Mouse (Mus musculus) G1E (cell line): ENCODE results near the gene Eif2b2. TPM values are rescaled to one million over a fixed set of nuclear protein-coding genes. Genes with fewer than 3 reads are reported as not detected.
A peak's percentile ranks its signal among the peaks of the same experiment; 100 is the strongest.

ENCODE experiments used
- ATAC-seq: 2 replicates; pipeline ENCODE4 v1.8.0; 2016; ENCODE audit warnings: mild to moderate bottlenecking; ENCODE audit not compliant: insufficient number of reproducible peaks, poor library complexity, low FRiP score, severe bottlenecking; ENCODE audit errors: extremely low read depth
- DNase-seq: peaks from one replicate; pipeline ENCODE4 v3.0.0; 2012; ENCODE audit warnings: low spot score
- H3K27me3 ChIP-seq: 2 replicates; pipeline ENCODE4 v1.6.1; 2012; ENCODE audit warnings: mild to moderate bottlenecking, low read length, inconsistent platforms; ENCODE audit not compliant: insufficient read depth
- H3K36me3 ChIP-seq: replicated peaks from 2 replicates; pipeline ENCODE3; 2012; ENCODE audit warnings: mild to moderate bottlenecking, inconsistent platforms
- H3K4me1 ChIP-seq: 2 replicates; pipeline ENCODE4 v1.6.1; 2012; ENCODE audit warnings: low read depth, low read length, inconsistent platforms, mixed read lengths; ENCODE audit not compliant: insufficient read depth
- H3K4me3 ChIP-seq: 2 replicates; pipeline ENCODE4 v1.5.1; 2012; ENCODE audit warnings: low read depth, mild to moderate bottlenecking, inconsistent platforms, low read length, moderate library complexity, mixed read lengths
- H3K9me3 ChIP-seq: replicated peaks from 2 replicates; pipeline ENCODE4 v1.6.1; 2012; ENCODE audit warnings: inconsistent platforms
- CTCF ChIP-seq: IDR thresholded peaks from 2 replicates; pipeline ENCODE4 v1.5.1; 2012; ENCODE audit warnings: low read depth, low read length, inconsistent platforms, mixed read lengths
- GATA1 ChIP-seq: IDR thresholded peaks from 2 replicates; pipeline ENCODE4 v1.6.1; 2012; ENCODE audit warnings: borderline replicate concordance, low read length, inconsistent platforms, mixed read lengths
- GATA2 ChIP-seq: IDR thresholded peaks from 2 replicates; pipeline ENCODE4 v1.6.1; 2012; ENCODE audit warnings: low read depth, low read length, inconsistent platforms, borderline replicate concordance
- POLR2AphosphoS5 ChIP-seq: IDR thresholded peaks from 2 replicates; pipeline ENCODE4 v1.6.1; 2012; ENCODE audit warnings: low read depth, low read length, inconsistent platforms; ENCODE audit not compliant: insufficient replicate concordance
- TAL1 ChIP-seq: conservative IDR thresholded peaks from 2 replicates; pipeline ENCODE4 v1.6.1; 2012; ENCODE audit warnings: low read depth, low read length, inconsistent platforms, mixed read lengths
- polyA plus RNA-seq: library from polyadenylated mRNA; stranded (reverse); fragments of >175 nt; gene quantifications from 2 replicates; pipeline ENCODE4 v1.2.3, GENCODE M21; 2012
- total RNA-seq, 2 experiments: library from RNA; stranded (forward) in 1 of 2; stranded (reverse) in 1 of 2; fragments of 200-1000 nt in 1 of 2; fragments of >200 nt in 1 of 2; fragmentation: Nextera tagmentation in 1 of 2; gene quantifications; 2 replicates each; pipeline ENCODE4 v1.2.3; 2014 to 2017

Gene Eif2b2
- total and polyA plus RNA-seq, 3 experiments, result 28.4 to 320 (median 155) TPM

DNA sequence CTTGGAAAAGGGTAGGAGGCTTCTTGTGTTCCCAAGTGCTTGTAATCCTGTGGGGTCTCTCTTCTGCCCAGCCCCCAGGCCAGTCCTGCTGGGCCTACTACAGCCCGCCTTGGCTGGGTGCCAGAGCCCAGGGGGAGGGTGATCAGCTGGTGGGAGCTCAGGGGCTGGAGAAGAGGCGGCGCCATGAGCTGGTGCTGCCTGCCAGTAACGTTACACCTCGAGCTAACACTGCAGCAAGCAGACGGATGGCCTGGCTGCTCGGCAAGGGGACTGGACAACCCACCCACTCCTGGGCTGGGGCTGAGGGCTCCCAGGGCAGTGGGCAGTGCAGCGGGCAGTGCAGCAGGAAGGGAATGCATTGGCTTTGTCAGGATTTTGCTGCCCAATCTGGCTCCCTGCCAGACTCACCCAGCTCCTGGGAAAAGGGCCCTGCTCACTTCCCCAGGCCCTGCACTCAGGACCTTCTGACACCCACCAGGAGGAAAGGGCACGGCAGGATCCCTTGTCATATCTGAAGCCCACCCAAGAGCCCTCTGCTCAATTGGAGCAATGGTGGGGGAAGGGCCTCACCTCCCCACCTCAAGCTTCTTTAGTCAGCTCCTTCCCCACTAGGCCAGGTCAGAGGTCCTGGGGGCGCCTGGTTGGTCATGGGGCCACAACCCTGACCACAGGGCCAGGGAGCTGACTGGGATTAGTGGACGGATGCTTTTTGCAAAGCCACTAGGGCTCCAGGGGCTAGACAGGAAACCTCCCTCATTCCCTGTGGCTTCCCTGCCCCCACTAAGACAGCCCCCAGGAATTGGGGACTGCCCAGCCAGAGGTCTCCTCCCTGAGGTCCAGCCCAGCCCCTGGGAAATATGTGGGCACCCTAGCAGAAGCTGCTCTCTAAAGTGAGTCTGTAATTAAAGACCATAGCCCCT is 43.1 kb upstream of the Eif2b2 start:
- no peak for DNase-seq
- Histone ChIP-seq H3K4me3 (no peak overlapping the region), H3K36me3 (no peaks in the 10 kb centered on the region), H3K27me3 (peaks cover 91% of the 10 kb centered on the region), H3K4me1 (peaks cover 16% of the 10 kb centered on the region), H3K9me3 (no peaks in the 10 kb centered on the region)
- ATAC-seq, result no peak
- TF ChIP-seq GATA2, result no peak
- TF ChIP-seq TAL1, result no peak
- TF ChIP-seq POLR2AphosphoS5, result no peak
- TF ChIP-seq GATA1, result no peak
- no peak for TF ChIP-seq CTCF

DNA sequence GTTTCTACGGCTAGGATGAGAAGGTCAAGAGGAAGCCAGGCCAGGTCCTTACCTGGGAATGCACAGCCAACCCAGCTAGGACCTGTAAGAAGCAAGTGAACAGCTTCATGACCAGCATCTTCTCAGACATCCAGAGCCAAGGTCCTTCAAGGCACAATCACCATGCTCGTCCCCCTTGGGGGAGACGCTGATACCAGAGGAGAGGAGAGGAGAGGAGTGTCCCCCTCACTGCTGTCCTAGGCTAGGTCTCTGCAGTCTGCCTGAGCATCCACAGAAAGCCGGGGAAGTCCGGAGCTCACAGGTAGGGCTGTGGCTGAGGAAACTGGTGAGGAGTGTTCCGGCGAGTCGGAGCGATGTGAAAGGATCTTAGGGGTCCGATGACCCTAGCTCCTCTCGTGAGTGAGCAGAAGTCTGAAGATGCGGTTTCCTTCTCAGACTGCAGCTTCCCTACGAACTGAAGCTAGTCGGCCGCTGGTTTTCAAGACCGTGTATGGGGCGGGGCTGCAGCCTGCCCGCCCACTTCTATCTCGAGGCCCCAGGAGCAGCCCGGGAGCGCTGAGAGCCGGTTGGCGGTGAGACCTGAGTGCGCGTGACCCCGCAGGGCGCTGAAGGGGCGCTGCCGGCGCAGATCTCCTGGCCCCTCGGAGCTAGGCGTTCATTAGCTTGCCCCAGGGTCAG is 42.3 kb upstream of the Eif2b2 start:
- H3K36me3 ChIP-seq, result no peaks in the 10 kb centered on the region
- DNase-seq (peak; percentile 62), ATAC-seq (peak; percentile 45; the same call in 1 of the 2 replicates)
- TF ChIP-seq TAL1 (no peak), GATA1 (no peak), CTCF (no peak), POLR2AphosphoS5 (no peak), GATA2 (no peak)
- H3K4me3 ChIP-seq, result peak overlapping the region; percentile 55; the same call in 1 of the 2 replicates
- H3K4me1 ChIP-seq, result peaks cover 16% of the 10 kb centered on the region
- H3K9me3 ChIP-seq, result no peaks in the 10 kb centered on the region
- peaks cover 92% of the 10 kb centered on the region for H3K27me3 ChIP-seq

DNA sequence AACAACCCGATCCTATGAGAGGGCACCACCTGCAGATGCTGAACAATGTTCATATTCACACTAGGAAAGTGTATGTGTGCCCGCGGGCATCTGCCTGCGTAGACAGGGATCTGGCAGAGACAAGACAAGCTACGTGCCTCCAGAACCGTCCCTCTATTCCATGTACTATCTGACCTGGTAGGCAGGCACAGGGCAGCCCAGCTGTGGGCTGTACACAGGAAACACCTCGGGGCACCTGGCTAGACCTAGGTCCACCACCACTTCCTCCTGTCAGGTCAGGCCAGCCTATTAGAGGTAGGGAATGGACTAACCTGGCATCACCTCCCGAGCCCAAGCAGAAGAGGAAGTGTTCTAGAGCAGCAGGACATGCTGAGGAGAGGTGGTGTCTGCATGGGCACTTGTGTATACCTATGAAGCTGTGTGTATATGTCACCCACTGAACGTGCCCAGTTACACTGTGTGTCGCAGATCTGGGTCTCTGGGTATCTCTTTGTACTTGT is 41.5 kb upstream of the Eif2b2 start, which contains the start of gene Pgf:
TSS of gene Pgf (minus strand) at position 51 of the 500 bp plus-strand sequence.
- ATAC-seq (no peak), DNase-seq (no peak)
- Histone ChIP-seq H3K4me3 (peak within 1 kb of the TSS; percentile 55; the same call in 1 of the 2 replicates), H3K36me3 (no peaks in the 10 kb centered on the region), H3K4me1 (peaks cover 16% of the 10 kb centered on the region), H3K27me3 (peaks cover 90% of the 10 kb centered on the region), H3K9me3 (no peaks in the 10 kb centered on the region)
- TF ChIP-seq TAL1, result 0 out of 2 replicates have a peak, but pooled peaks have one; percentile 4
- no peak for TF ChIP-seq GATA2

DNA sequence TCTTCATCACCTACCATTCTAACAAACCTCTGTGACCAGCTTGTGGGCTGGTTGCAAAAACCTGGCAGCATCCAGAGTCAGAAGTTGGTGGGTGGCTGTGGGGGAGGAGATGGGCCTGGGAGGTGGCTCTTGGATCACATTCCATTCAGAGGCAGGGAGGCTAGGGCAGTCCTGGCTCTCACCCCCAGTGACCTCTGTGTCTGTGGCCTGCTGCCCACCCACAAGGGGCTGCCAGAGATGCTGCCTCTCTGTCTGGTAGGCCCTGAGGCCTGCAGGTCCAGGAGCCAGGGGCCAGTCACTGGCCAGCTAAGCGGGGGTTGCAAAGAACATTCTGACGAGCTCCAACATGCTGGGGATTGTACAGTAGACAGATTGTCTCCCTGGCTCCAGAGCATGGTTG is 41.0 kb upstream of the Eif2b2 start:
- H3K36me3 ChIP-seq, result no peaks in the 10 kb centered on the region
- ATAC-seq, result no peak
- no peaks in the 10 kb centered on the region for H3K9me3 ChIP-seq
- H3K27me3 ChIP-seq, result peaks cover 91% of the 10 kb centered on the region
- H3K4me3 ChIP-seq, result no peak overlapping the region
- TF ChIP-seq GATA2 (no peak), POLR2AphosphoS5 (0 out of 2 replicates have a peak, but pooled peaks have one; percentile 10)
- peaks cover 20% of the 10 kb centered on the region for H3K4me1 ChIP-seq
- DNase-seq, result no peak

GRCm38 (mm10) chr12:85181475-85182344 is 37.6 kb upstream of the Eif2b2 start:
- peaks cover 83% of the 10 kb centered on the region for H3K27me3 ChIP-seq
- no peak for TF ChIP-seq POLR2AphosphoS5
- no peak for ATAC-seq

DNA sequence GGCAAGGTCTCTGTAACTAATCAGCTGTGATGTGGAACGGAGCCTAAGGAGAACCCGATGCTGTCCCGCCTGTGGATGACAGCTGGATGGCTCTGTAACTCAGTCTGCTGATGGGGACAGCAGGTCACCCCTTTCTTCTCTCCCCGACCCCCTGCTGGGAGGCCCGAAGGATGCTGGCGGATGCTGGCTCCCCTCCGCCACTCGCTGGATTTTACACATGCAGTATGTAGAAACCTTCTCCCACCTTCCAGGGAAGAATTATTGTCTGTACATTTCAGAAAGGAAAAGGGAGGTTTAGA is 37.0 kb upstream of the Eif2b2 start:
- Histone ChIP-seq H3K27me3 (peaks cover 77% of the 10 kb centered on the region), H3K4me1 (peaks cover 10% of the 10 kb centered on the region), H3K36me3 (no peaks in the 10 kb centered on the region), H3K9me3 (no peaks in the 10 kb centered on the region), H3K4me3 (no peak overlapping the region)
- no peak for ATAC-seq
- no peak for DNase-seq
- TF ChIP-seq GATA2, result no peak
- TF ChIP-seq TAL1, result no peak
- no peak for TF ChIP-seq GATA1
- TF ChIP-seq CTCF, result no peak
- TF ChIP-seq POLR2AphosphoS5, result no peak

More at GRCm38 (mm10) chr12:85181475-85182344, 37.6 kb upstream of the Eif2b2 start:
- H3K4me3 ChIP-seq, result no peak overlapping the region
- no peaks in the 10 kb centered on the region for H3K36me3 ChIP-seq
- H3K9me3 ChIP-seq, result no peaks in the 10 kb centered on the region
- DNase-seq, result no peak
- H3K4me1 ChIP-seq, result peaks cover 16% of the 10 kb centered on the region
